ENCODE assay signal across 25 mouse cellular contexts in genomic region chr4:40834872-40835271, GRCm38 (mm10).
"Had no signal": no experiment of that assay in that cellular context is flagged by ENCODE, and none has a peak within 500 bp of the region (broad histone marks: within the 10 kb centered on the region; RNA-seq: fewer than 3 reads in every experiment).

No protein-coding gene starts in this region.

- H3K9ac ChIP-seq: hindbrain, embryonic 12.5 days; hindbrain, embryonic 14.5 days; intestine, embryonic 15.5 days; limb, embryonic 12.5 days had no signal

- H3K4me2 ChIP-seq: heart, embryonic 13.5 days; hindbrain, embryonic 12.5 days; hindbrain, embryonic 14.5 days; intestine, embryonic 15.5 days; limb, embryonic 12.5 days; liver, embryonic 11.5 days had no signal

- DNase-seq: gastrocnemius, postnatal 10 days; gastrocnemius, postnatal 25 days; heart, adult 2 months; heart, postnatal 10 days; heart, postnatal 4 days; kidney, adult 18-20 months; kidney, adult 8-10 months; kidney, postnatal 10 days; kidney, postnatal 25 days; kidney, postnatal 4 days; liver had no signal

- ATAC-seq: forebrain, embryonic 16.5 days; hindbrain, embryonic 16.5 days; intestine, embryonic 15.5 days; intestine, postnatal 0 days had no signal

- H3K9me3 ChIP-seq: heart, embryonic 13.5 days; hindbrain, embryonic 10.5 days; hindbrain, embryonic 12.5 days; intestine, embryonic 15.5 days; limb, embryonic 10.5 days; limb, embryonic 12.5 days had no signal

- H3K27me3 ChIP-seq: heart, embryonic 13.5 days; hindbrain, embryonic 12.5 days; intestine, embryonic 15.5 days; limb, embryonic 12.5 days had no signal

- H3K36me3 ChIP-seq: hindbrain, embryonic 10.5 days; hindbrain, embryonic 12.5 days; intestine, embryonic 15.5 days; limb, embryonic 10.5 days; limb, embryonic 12.5 days had no signal

- H3K4me1 ChIP-seq: hindbrain, embryonic 10.5 days had no signal

- H3K27ac ChIP-seq: heart, adult 2 months; hindbrain, embryonic 10.5 days; hindbrain, embryonic 12.5 days; hindbrain, embryonic 14.5 days; intestine, embryonic 15.5 days; layer of hippocampus, adult 2 months; left cerebral cortex, adult 2 months; limb, embryonic 10.5 days; limb, embryonic 12.5 days had no signal

- H3K4me3 ChIP-seq: gastrocnemius, adult 2 months; heart, adult 2 months; heart, embryonic 13.5 days; hindbrain, embryonic 10.5 days; hindbrain, embryonic 12.5 days; intestine, embryonic 15.5 days; layer of hippocampus, adult 2 months; left cerebral cortex, adult 2 months; limb, embryonic 10.5 days; limb, embryonic 12.5 days had no signal
